Mouse (Mus musculus): ENCODE results near the gene Btg3. TPM values are rescaled to one million over a fixed set of nuclear protein-coding genes. Genes with fewer than 3 reads are reported as not detected.

Gene Btg3
- total and polyA plus RNA-seq, 3 experiments: 21.6 to 72.2 (median 43.9) TPM

GRCm38 (mm10) chr16:78375222-78375621 is 1.8 kb downstream of the Btg3 start (continued):
- no peak for TF ChIP-seq MAX (IDR thresholded peaks at IDR 0.05; ENCODE audit: low read length)
- TF ChIP-seq ETS1 (conservative IDR thresholded peaks at IDR 0.05; ENCODE audit: low read depth, low read length): no peak
- no peak for TF ChIP-seq RAD21 (IDR thresholded peaks at IDR 0.05; ENCODE audit: low read depth, low read length)
- TF ChIP-seq HCFC1 (IDR thresholded peaks at IDR 0.05; ENCODE audit: low read depth, low read length): peak; percentile 8; the same call in 1 of the 2 replicates
- no peak for TF ChIP-seq GABPA (IDR thresholded peaks at IDR 0.05; ENCODE audit: insufficient replicate concordance, low read depth, low read length)
- TF ChIP-seq USF1 (IDR thresholded peaks at IDR 0.05; ENCODE audit: low read depth, low read length): no peak
- TF ChIP-seq CHD2 (IDR thresholded peaks at IDR 0.05; ENCODE audit: low read length): no peak
- no peak for TF ChIP-seq NRF1 (IDR thresholded peaks at IDR 0.05; ENCODE audit: low read depth, low read length)
- TF ChIP-seq ELF1 (IDR thresholded peaks at IDR 0.05; ENCODE audit: low read depth, low read length): peak; percentile 69

DNA sequence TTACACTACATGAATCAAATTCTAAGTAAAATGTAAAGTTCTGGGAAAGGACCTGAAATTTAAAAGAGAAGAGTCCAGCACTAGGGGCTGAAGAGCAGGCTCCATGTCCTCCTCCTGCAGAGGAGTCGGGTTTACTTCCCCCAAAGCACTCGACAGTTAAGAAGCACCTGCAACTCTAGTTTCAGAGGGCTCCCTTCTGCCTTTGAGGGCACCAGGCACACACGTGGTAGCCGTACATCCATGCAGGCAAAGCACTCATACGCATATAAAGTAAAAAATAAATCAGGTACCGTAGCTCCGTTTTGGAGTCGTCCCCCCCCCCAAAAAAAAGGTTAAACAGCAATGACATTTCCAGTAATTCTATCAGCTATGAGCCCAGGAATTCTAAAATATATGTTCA is 3.2 kb downstream of the Btg3 start:
- in situ Hi-C loops (cut with MboI; ENCODE audit: low pct_ligation_motif_present, low pct_unique_long_range_greater_than_20kb, low sequenced_read_pairs): no loop called here
- Histone ChIP-seq H3K79me2 (replicated peaks; ENCODE audit: control insufficient read depth, extremely low read depth, insufficient read depth, poor library complexity, severe bottlenecking) (peaks cover 56% of the 10 kb centered on the region), H3K9ac (ENCODE audit: insufficient read depth, low read depth) (peak overlapping the region; percentile 88), H3K36me3 (replicated peaks in 1 of 2; ENCODE audit: control insufficient read depth in 1 of 2, insufficient read depth in 1 of 2, low read length in 1 of 2) (peaks cover 24 to 41% of the 10 kb centered on the region in 2 experiments), H3K27me3 (replicated peaks) (no peaks in the 10 kb centered on the region), H3K4me3 (replicated peaks in 1 of 3; ENCODE audit: low read depth in 2 of 3, low read length in 2 of 3, poor library complexity in 1 of 3) (peak overlapping the region; percentile 40 to 99 (median 59)), H3K27ac (ENCODE audit: insufficient read depth, low read depth) (no peak overlapping the region), H3K4me1 (ENCODE audit: control insufficient read depth in 1 of 2, insufficient read depth in 2 of 2) (peaks cover 2 to 41% of the 10 kb centered on the region in 2 experiments; a peak in 3 of 4 replicates), H3K4me2 (ENCODE audit: insufficient read depth, low read depth, poor library complexity, severe bottlenecking) (peak overlapping the region; percentile 90), H3K9me3 (replicated peaks; ENCODE audit: low read length) (no peaks in the 10 kb centered on the region)
- dilution Hi-C loops (cut with MboI; ENCODE audit: extremely low pct_ligation_motif_present, extremely low pct_unique_long_range_greater_than_20kb, low sequenced_read_pairs): no loop called here
- DNase-seq (ENCODE audit: extremely low read depth): peak; percentile 61
- no peak for TF ChIP-seq POLR2AphosphoS2 (IDR thresholded peaks at IDR 0.05; ENCODE audit: low read depth, low read length)
- no peak for TF ChIP-seq GABPA (IDR thresholded peaks at IDR 0.05; ENCODE audit: insufficient replicate concordance, low read depth, low read length)
- TF ChIP-seq CHD1 (IDR thresholded peaks at IDR 0.05; ENCODE audit: low read depth, low read length): 0 out of 2 replicates have a peak, but pooled peaks have one; percentile 69
- TF ChIP-seq USF2 (conservative IDR thresholded peaks at IDR 0.05; ENCODE audit: low read depth, low read length): no peak
- TF ChIP-seq ZNF384 (IDR thresholded peaks at IDR 0.05; ENCODE audit: low read depth, low read length): no peak
- TF ChIP-seq BHLHE40 (IDR thresholded peaks at IDR 0.05; ENCODE audit: low read depth, low read length): peak; percentile 41
- peak; percentile 53 for TF ChIP-seq POLR2A (IDR thresholded peaks at IDR 0.05; ENCODE audit: low read depth, low read length)
- no peak for TF ChIP-seq RCOR1 (conservative IDR thresholded peaks at IDR 0.05; ENCODE audit: low read depth, low read length)
- TF ChIP-seq MAZ (IDR thresholded peaks at IDR 0.05; ENCODE audit: low read depth, low read length): no peak
- TF ChIP-seq ELF1 (IDR thresholded peaks at IDR 0.05; ENCODE audit: low read depth, low read length): no peak
- no peak for TF ChIP-seq NELFE (IDR thresholded peaks at IDR 0.05; ENCODE audit: low read depth, low read length)
- no peak for TF ChIP-seq ETS1 (conservative IDR thresholded peaks at IDR 0.05; ENCODE audit: low read depth, low read length)
- TF ChIP-seq JUN (IDR thresholded peaks at IDR 0.05; ENCODE audit: insufficient read depth, low read depth, low read length): no peak
- TF ChIP-seq IRF4 (IDR thresholded peaks at IDR 0.05; ENCODE audit: low read depth, low read length): peak; percentile 41
- no peak for TF ChIP-seq ZKSCAN1 (IDR thresholded peaks at IDR 0.05; ENCODE audit: borderline replicate concordance, low read depth, low read length)
- TF ChIP-seq UBTF (IDR thresholded peaks at IDR 0.05; ENCODE audit: low read depth, low read length): no peak
- peak; percentile 80; the same call in 1 of the 2 replicates for TF ChIP-seq SIN3A (IDR thresholded peaks at IDR 0.05; ENCODE audit: low read length)
- TF ChIP-seq NRF1 (IDR thresholded peaks at IDR 0.05; ENCODE audit: low read depth, low read length): no peak
- peak; percentile 98 for TF ChIP-seq MXI1 (IDR thresholded peaks at IDR 0.05; ENCODE audit: low read depth, low read length)
- no peak for TF ChIP-seq SMC3 (IDR thresholded peaks at IDR 0.05; ENCODE audit: low read depth, low read length)
- TF ChIP-seq ZMIZ1 (IDR thresholded peaks at IDR 0.05; ENCODE audit: low read depth, low read length): no peak
- TF ChIP-seq KAT2A (IDR thresholded peaks at IDR 0.05; ENCODE audit: insufficient replicate concordance, low read length): no peak
- TF ChIP-seq RAD21 (IDR thresholded peaks at IDR 0.05; ENCODE audit: low read depth, low read length): no peak
- no peak for TF ChIP-seq USF1 (IDR thresholded peaks at IDR 0.05; ENCODE audit: low read depth, low read length)
- TF ChIP-seq ZC3H11A (IDR thresholded peaks at IDR 0.05; ENCODE audit: low read depth, low read length): no peak
- TF ChIP-seq MAX (IDR thresholded peaks at IDR 0.05; ENCODE audit: low read length): peak; percentile 82
- TF ChIP-seq TBP (conservative IDR thresholded peaks at IDR 0.05; ENCODE audit: low read depth, low read length): 0 out of 2 replicates have a peak, but pooled peaks have one; percentile 30
- TF ChIP-seq CTCF (conservative IDR thresholded peaks at IDR 0.05 in 1 of 2, IDR thresholded peaks at IDR 0.05 in 1 of 2; ENCODE audit: low read depth in 2 of 2, low read length in 2 of 2): no peak
- TF ChIP-seq E2F4 (IDR thresholded peaks at IDR 0.05; ENCODE audit: insufficient replicate concordance, low read depth, low read length): no peak
- TF ChIP-seq MYC (IDR thresholded peaks at IDR 0.05; ENCODE audit: low read depth, low read length): peak; percentile 96
- TF ChIP-seq MEF2A (IDR thresholded peaks at IDR 0.05; ENCODE audit: borderline replicate concordance, low read depth, low read length): no peak
- no peak; the same call in 1 of the 2 replicates for TF ChIP-seq EP300 (IDR thresholded peaks at IDR 0.05; ENCODE audit: low read length)
- TF ChIP-seq MAFK (IDR thresholded peaks at IDR 0.05; ENCODE audit: insufficient replicate concordance, low read length): no peak
- no peak for TF ChIP-seq CHD2 (IDR thresholded peaks at IDR 0.05; ENCODE audit: low read length)
- TF ChIP-seq JUND (conservative IDR thresholded peaks at IDR 0.05; ENCODE audit: low read depth, low read length): no peak
